Mouse (Mus musculus) cerebellum, adult 2 months (tissue): ENCODE measurements around the gene Pde8a. TPM values are rescaled to one million over a fixed set of nuclear protein-coding genes. Genes with fewer than 3 reads are reported as not detected.

Source experiments
- DNase-seq, 2 experiments: peaks; one replicate each; pipeline ENCODE4 v3.0.0; 2021
- H3K27ac ChIP-seq: fragments of 200-500 bp; 2 replicates; pipeline ENCODE4 v1.5.1; 2012; ENCODE audit warnings: low read length, control low read depth, inconsistent platforms; ENCODE audit not compliant: insufficient read depth
- H3K27me3 ChIP-seq: fragments of 200-500 bp; 2 replicates; pipeline ENCODE4 v1.6.1; 2012; ENCODE audit warnings: inconsistent platforms, mild to moderate bottlenecking, low read length, moderate library complexity; ENCODE audit not compliant: control insufficient read depth, insufficient read depth
- H3K4me1 ChIP-seq: fragments of 200-500 bp; 2 replicates; pipeline ENCODE4 v1.6.1; 2011; ENCODE audit warnings: low read length; ENCODE audit not compliant: control insufficient read depth, insufficient read depth
- H3K4me3 ChIP-seq: fragments of 200-500 bp; replicated peaks from 2 replicates; pipeline ENCODE3; 2011; ENCODE audit warnings: mild to moderate bottlenecking, low read depth, low read length, control low read depth; ENCODE audit not compliant: insufficient read depth
- CTCF ChIP-seq: fragments of 200-500 bp; IDR thresholded peaks from 2 replicates; pipeline ENCODE4 v1.5.1; 2011; ENCODE audit warnings: low read depth, mild to moderate bottlenecking, control low read depth, low read length, moderate library complexity, borderline replicate concordance; ENCODE audit not compliant: insufficient read depth
- POLR2A ChIP-seq: fragments of 200-500 bp; IDR thresholded peaks from 2 replicates; pipeline ENCODE4 v1.6.1; 2011; ENCODE audit warnings: low read length, control low read depth, borderline replicate concordance; ENCODE audit not compliant: insufficient read depth
- WGBS: fragments of 180-500 bp; shearing (Covaris S2); methylation state at CpG from one replicate; pipeline ENCODE4 v1.1.7; 2018; 5-methylcytosine and 5-hydroxymethylcytosine counted together
- polyA plus RNA-seq: library from polyadenylated mRNA; depleted of rRNA; stranded (reverse); fragments of >200 nt; gene quantifications from 2 replicates; pipeline ENCODE4 v1.2.3, GENCODE M21; 2012

Gene Pde8a
- polyA plus RNA-seq, 1 experiment, result 21.8 TPM

GRCm38 (mm10) chr7:81311130-81311529 is 97.7 kb downstream of the Pde8a start:
- H3K27me3 ChIP-seq, result no peaks in the 10 kb centered on the region
- no peak overlapping the region for H3K4me3 ChIP-seq
- WGBS, result 93% methylated on average over 1 of the region's 1 CpGs
- H3K4me1 ChIP-seq, result no peaks in the 10 kb centered on the region
- no peak for DNase-seq
- H3K27ac ChIP-seq, result no peak overlapping the region
- TF ChIP-seq POLR2A (no peak), CTCF (no peak)

GRCm38 (mm10) chr7:81311581-81311980 is 98.2 kb downstream of the Pde8a start:
- no peak for DNase-seq
- H3K4me3 ChIP-seq, result no peak overlapping the region
- H3K4me1 ChIP-seq, result no peaks in the 10 kb centered on the region
- no peaks in the 10 kb centered on the region for H3K27me3 ChIP-seq
- H3K27ac ChIP-seq, result no peak overlapping the region
- no peak for TF ChIP-seq POLR2A

GRCm38 (mm10) chr7:81315583-81315982 is 102.2 kb downstream of the Pde8a start:
- Histone ChIP-seq H3K27me3 (no peaks in the 10 kb centered on the region), H3K4me1 (no peaks in the 10 kb centered on the region), H3K4me3 (no peak overlapping the region), H3K27ac (no peak overlapping the region)
- WGBS, result 44% methylated on average over 8 of the region's 8 CpGs
- DNase-seq, result no peak
- TF ChIP-seq CTCF (no peak), POLR2A (no peak)

GRCm38 (mm10) chr7:81319749-81320148 is 106.4 kb downstream of the Pde8a start:
- Histone ChIP-seq H3K4me3 (no peak overlapping the region), H3K27ac (no peak overlapping the region), H3K4me1 (no peaks in the 10 kb centered on the region), H3K27me3 (no peaks in the 10 kb centered on the region)
- no peak for DNase-seq
- WGBS, result 83% methylated on average over 6 of the region's 6 CpGs
- no peak for TF ChIP-seq POLR2A
- no peak for TF ChIP-seq CTCF

- 71% methylated on average over 5 of the region's 5 CpGs for WGBS
Measured at GRCm38 (mm10) chr7:81321776-81322175, 108.4 kb downstream of the Pde8a start.

GRCm38 (mm10) chr7:81326043-81326442 is 112.6 kb downstream of the Pde8a start:
- 92% methylated on average over 12 of the region's 12 CpGs for WGBS
- no peak overlapping the region for H3K4me3 ChIP-seq
- 0 out of 2 replicates have a peak, but pooled peaks cover 3% of the 10 kb centered on the region for H3K4me1 ChIP-seq
- no peaks in the 10 kb centered on the region for H3K27me3 ChIP-seq
- H3K27ac ChIP-seq, result no peak overlapping the region
- no peak for DNase-seq
- TF ChIP-seq POLR2A (no peak), CTCF (no peak)

More at GRCm38 (mm10) chr7:81321776-81322175, 108.4 kb downstream of the Pde8a start:
- H3K27ac ChIP-seq, result no peak overlapping the region
- no peaks in the 10 kb centered on the region for H3K4me1 ChIP-seq
- H3K4me3 ChIP-seq, result no peak overlapping the region
- TF ChIP-seq POLR2A (no peak), CTCF (no peak)
- DNase-seq, result no peak
- no peaks in the 10 kb centered on the region for H3K27me3 ChIP-seq

- no peak for DNase-seq
- Histone ChIP-seq H3K4me3 (no peak overlapping the region), H3K4me1 (0 out of 2 replicates have a peak, but pooled peaks cover 3% of the 10 kb centered on the region), H3K27me3 (no peaks in the 10 kb centered on the region), H3K27ac (no peak overlapping the region)
- TF ChIP-seq POLR2A (no peak), CTCF (no peak)
- WGBS, result 51% methylated on average over 6 of the region's 6 CpGs
Measured at GRCm38 (mm10) chr7:81326859-81327258, 113.5 kb downstream of the Pde8a start.

- TF ChIP-seq CTCF (no peak), POLR2A (no peak)
- DNase-seq, result no peak
- Histone ChIP-seq H3K4me1 (0 out of 2 replicates have a peak, but pooled peaks cover 3% of the 10 kb centered on the region), H3K27ac (no peak overlapping the region), H3K4me3 (no peak overlapping the region), H3K27me3 (no peaks in the 10 kb centered on the region)
- WGBS, result 80% methylated on average over 10 of the region's 10 CpGs
Measured at GRCm38 (mm10) chr7:81327661-81328060, 114.3 kb downstream of the Pde8a start.
